13 mouse cellular contexts compared by ENCODE assay signal in genomic region chr9:76060935-76061334, GRCm38 (mm10).
"Had no signal": no experiment of that assay in that cellular context is flagged by ENCODE, and none has a peak within 500 bp of the region (broad histone marks: within the 10 kb centered on the region; RNA-seq: fewer than 3 reads in every experiment).

No protein-coding gene starts in this region.

- DNase-seq: kidney, adult 8-10 months; kidney, postnatal 25 days; layer of hippocampus, adult 9-11 months; layer of hippocampus, postnatal 36 days; liver; liver, embryonic 13.5 days; lung, adult 18-20 months; right cerebral cortex, postnatal 4 days; spleen, adult 18-20 months; thymus, adult 2 months; thymus, postnatal 25 days had no signal

- H3K27ac ChIP-seq: liver, embryonic 13.5 days; neural tube, embryonic 12.5 days had no signal

- H3K9me3 ChIP-seq: liver, embryonic 13.5 days; neural tube, embryonic 12.5 days had no signal

- H3K36me3 ChIP-seq: liver, embryonic 13.5 days; neural tube, embryonic 12.5 days had no signal

- ATAC-seq: intestine, postnatal 0 days had no signal

- H3K27me3 ChIP-seq: liver, embryonic 13.5 days; neural tube, embryonic 12.5 days had no signal

- H3K4me3 ChIP-seq: liver, embryonic 13.5 days; neural tube, embryonic 12.5 days had no signal

- H3K9ac ChIP-seq: liver, embryonic 13.5 days; neural tube, embryonic 12.5 days had no signal

- H3K4me1 ChIP-seq: liver, embryonic 13.5 days; neural tube, embryonic 12.5 days had no signal

- H3K4me2 ChIP-seq: liver, embryonic 13.5 days; neural tube, embryonic 12.5 days had no signal
